ENCODE assay signal across 8 mouse cellular contexts in the genomic region with DNA sequence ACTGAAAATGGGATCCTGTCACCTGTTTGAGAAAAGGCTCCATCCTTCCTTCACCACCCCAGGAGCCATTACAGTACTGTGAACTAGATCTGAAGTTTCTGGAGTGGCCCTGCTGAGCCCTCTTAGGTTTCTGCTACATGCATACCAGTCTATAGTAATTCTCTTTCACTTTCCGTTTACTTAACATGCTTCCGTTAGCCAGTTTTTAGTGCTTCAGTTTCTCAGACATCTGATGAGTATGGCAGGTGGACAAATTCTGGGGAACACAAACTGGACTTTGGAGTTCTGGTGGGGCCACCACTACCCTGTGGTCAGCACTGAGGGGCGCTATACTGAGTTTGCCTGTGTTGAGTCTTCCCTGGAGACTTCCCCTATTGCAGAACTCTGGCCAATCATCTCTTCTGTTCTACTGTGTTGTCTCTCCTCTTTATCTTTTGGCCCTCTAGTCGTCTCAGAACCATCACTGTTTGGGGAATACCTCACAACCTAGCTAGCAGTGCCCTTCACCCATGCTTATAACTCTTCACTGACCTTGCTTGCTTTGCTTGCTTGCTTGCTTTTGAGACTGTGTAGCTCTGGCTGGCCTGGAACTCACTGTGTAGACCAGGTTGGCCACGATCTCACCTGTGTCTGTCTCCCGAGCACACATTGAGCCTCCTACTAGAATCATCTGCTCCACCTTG. TPM values are rescaled to one million over a fixed set of nuclear protein-coding genes. Genes with fewer than 3 reads are reported as not detected.
A peak's percentile ranks its signal among the peaks of the same experiment; 100 is the strongest.
DNase-seq lines count a peak whose midpoint lies in the region; ATAC-seq and TF ChIP-seq lines count a peak whose summit lies in the region.

No protein-coding gene starts in this region.

- peaks cover 22% of the 10 kb centered on the region for H3K36me3 ChIP-seq in kidney, postnatal 0 days (ENCODE audit: insufficient read depth, low read length)
- 0 out of 2 replicates have a peak, but pooled peaks cover 5% of the 10 kb centered on the region for H3K36me3 ChIP-seq in lung, postnatal 0 days (ENCODE audit: insufficient read depth, low read length)
- H3K36me3 ChIP-seq in stomach, embryonic 16.5 days (ENCODE audit: control insufficient read depth, insufficient read depth, low read length) = peaks cover 3% of the 10 kb centered on the region; the same call in 1 of the 2 replicates

- H3K27ac ChIP-seq in kidney, postnatal 0 days = peak overlapping the region; percentile 90
- H3K27ac ChIP-seq in lung, postnatal 0 days (ENCODE audit: low read length) = peak overlapping the region; percentile 96
- peak overlapping the region; percentile 86 for H3K27ac ChIP-seq in stomach, embryonic 16.5 days (ENCODE audit: low read length)

- no peaks in the 10 kb centered on the region for H3K27me3 ChIP-seq in kidney, postnatal 0 days (ENCODE audit: insufficient read depth, low read length)
- H3K27me3 ChIP-seq in lung, postnatal 0 days (replicated peaks; ENCODE audit: insufficient read depth, low read length) = no peaks in the 10 kb centered on the region
- H3K27me3 ChIP-seq in stomach, embryonic 16.5 days (ENCODE audit: control insufficient read depth, insufficient read depth, low read length) = no peaks in the 10 kb centered on the region

- H3K4me2 ChIP-seq in kidney, postnatal 0 days (ENCODE audit: low read length) = peak overlapping the region; percentile 93
- peak overlapping the region; percentile 62 for H3K4me2 ChIP-seq in lung, postnatal 0 days (replicated peaks; ENCODE audit: low read depth, low read length)
- H3K4me2 ChIP-seq in stomach, embryonic 16.5 days (ENCODE audit: low read depth, low read length) = peak overlapping the region; percentile 88

- 60% methylated on average over 6 of the region's 6 CpGs for WGBS in kidney, postnatal 0 days
- WGBS in lung, postnatal 0 days = 47% methylated on average over 6 of the region's 6 CpGs
- 48% methylated on average over 6 of the region's 6 CpGs for WGBS in stomach, embryonic 16.5 days

- H3K4me3 ChIP-seq in kidney, postnatal 0 days (replicated peaks; ENCODE audit: low read depth, low read length) = peak overlapping the region; percentile 61
- H3K4me3 ChIP-seq in lung, postnatal 0 days (ENCODE audit: low read depth, low read length) = peak overlapping the region; percentile 80
- H3K4me3 ChIP-seq in stomach, embryonic 16.5 days (replicated peaks; ENCODE audit: low read length) = peak overlapping the region; percentile 70

- TF ChIP-seq EP300 in lung, postnatal 0 days (IDR thresholded peaks at IDR 0.05) = no peak

- ATAC-seq in kidney, postnatal 0 days (replicated peaks; ENCODE audit: low FRiP score, low read depth) = no peak
- ATAC-seq in granulocyte monocyte progenitor cell, adult 5-6 weeks (replicated peaks; ENCODE audit: poor library complexity, severe bottlenecking) = peak; percentile 21; the same call in 1 of the 2 replicates
- ATAC-seq in lung, postnatal 0 days = peak; percentile 21
- no peak for ATAC-seq in stomach, embryonic 16.5 days (ENCODE audit: insufficient read depth, low FRiP score)

- no peaks in the 10 kb centered on the region for H3K9me3 ChIP-seq in kidney, postnatal 0 days (replicated peaks; ENCODE audit: low read length)
- no peaks in the 10 kb centered on the region for H3K9me3 ChIP-seq in lung, postnatal 0 days (ENCODE audit: low read length)
- no peaks in the 10 kb centered on the region for H3K9me3 ChIP-seq in stomach, embryonic 16.5 days (replicated peaks; ENCODE audit: control insufficient read depth, low read length)

- peaks cover 15% of the 10 kb centered on the region; the same call in 1 of the 2 replicates for H3K4me1 ChIP-seq in kidney, postnatal 0 days (replicated peaks; ENCODE audit: insufficient read depth, low read length)
- peaks cover 4% of the 10 kb centered on the region; the same call in 1 of the 2 replicates for H3K4me1 ChIP-seq in lung, postnatal 0 days (ENCODE audit: insufficient read depth, low read depth, low read length)
- H3K4me1 ChIP-seq in stomach, embryonic 16.5 days (ENCODE audit: control insufficient read depth, insufficient read depth, low read length) = peaks cover 10% of the 10 kb centered on the region

- peak; percentile 25; the same call in 1 of the 2 replicates for TF ChIP-seq CTCF in kidney, postnatal 0 days (IDR thresholded peaks at IDR 0.05; ENCODE audit: low read depth)
- peak; percentile 40 for TF ChIP-seq CTCF in lung, postnatal 0 days (IDR thresholded peaks at IDR 0.05)

- DNase-seq in kidney, postnatal 0 days (ENCODE audit: low spot score) = peak; percentile 47
- DNase-seq in kidney, postnatal 14 days = no peak
- peak; percentile 73 for DNase-seq in NIH3T3 (ENCODE audit: low read depth)
- peak; percentile 72 for DNase-seq in lung, postnatal 0 days (ENCODE audit: low spot score)
- no peak for DNase-seq in cerebellum, adult 11 months
- no peak for DNase-seq in testis, postnatal 14 days (ENCODE audit: low spot score)

- H3K9ac ChIP-seq in kidney, postnatal 0 days (ENCODE audit: low read depth, low read length) = peak overlapping the region; percentile 72
- peak overlapping the region; percentile 64 for H3K9ac ChIP-seq in lung, postnatal 0 days (replicated peaks; ENCODE audit: low read depth)
- H3K9ac ChIP-seq in stomach, embryonic 16.5 days (ENCODE audit: low read length) = peak overlapping the region; percentile 86

RNA-seq across cellular contexts. Expression of a gene that starts 0.9 kb away (rescaled TPM):
- polyA plus RNA-seq in kidney, postnatal 0 days (2015; fragmentation: Nextera tagmentation; extraction: Ambion mirVana) = 82.7 and 93.3 TPM in 2 replicates
- total RNA-seq in granulocyte monocyte progenitor cell, adult 5-6 weeks (2014; fragmentation: Nextera tagmentation) = 56.5 and 61.6 TPM in 2 replicates
- 73.3 and 89.1 TPM in 2 replicates for total RNA-seq in granulocyte monocyte progenitor cell, adult 5-6 weeks (2017)
- 98.0 and 99.7 TPM in 2 replicates for polyA plus RNA-seq in lung, postnatal 0 days (2015; fragmentation: Nextera tagmentation; extraction: Ambion mirVana)
- 113 and 124 TPM in 2 replicates for polyA plus RNA-seq in stomach, embryonic 16.5 days (2015; fragmentation: Nextera tagmentation; extraction: Ambion mirVana)

RNA-seq across cellular contexts. Expression of a gene that starts 14.3 kb away (rescaled TPM):
- polyA plus RNA-seq in kidney, postnatal 0 days (2015; fragmentation: Nextera tagmentation; extraction: Ambion mirVana) = 111 and 121 TPM in 2 replicates
- total RNA-seq in granulocyte monocyte progenitor cell, adult 5-6 weeks (2014; fragmentation: Nextera tagmentation) = not detected in 2 replicates
- not detected in 2 replicates for total RNA-seq in granulocyte monocyte progenitor cell, adult 5-6 weeks (2017)
- polyA plus RNA-seq in lung, postnatal 0 days (2015; fragmentation: Nextera tagmentation; extraction: Ambion mirVana) = 28.8 and 29.8 TPM in 2 replicates
- 5.4 and 78.0 TPM in 2 replicates for polyA plus RNA-seq in stomach, embryonic 16.5 days (2015; fragmentation: Nextera tagmentation; extraction: Ambion mirVana)

RNA-seq across cellular contexts. Expression of a gene that starts 27.0 kb away (rescaled TPM):
- 22.8 and 23.0 TPM in 2 replicates for polyA plus RNA-seq in kidney, postnatal 0 days (2015; fragmentation: Nextera tagmentation; extraction: Ambion mirVana)
- total RNA-seq in granulocyte monocyte progenitor cell, adult 5-6 weeks (2014; fragmentation: Nextera tagmentation) = 4.7 and 6.4 TPM in 2 replicates
- total RNA-seq in granulocyte monocyte progenitor cell, adult 5-6 weeks (2017) = 6.5 TPM in 2 replicates
- polyA plus RNA-seq in lung, postnatal 0 days (2015; fragmentation: Nextera tagmentation; extraction: Ambion mirVana) = 18.3 and 19.0 TPM in 2 replicates
- polyA plus RNA-seq in stomach, embryonic 16.5 days (2015; fragmentation: Nextera tagmentation; extraction: Ambion mirVana) = 24.9 and 25.3 TPM in 2 replicates

RNA-seq across cellular contexts. Expression of a gene that starts 48.6 kb away (rescaled TPM):
- polyA plus RNA-seq in kidney, postnatal 0 days (2015; fragmentation: Nextera tagmentation; extraction: Ambion mirVana) = 7.8 and 8.7 TPM in 2 replicates
- total RNA-seq in granulocyte monocyte progenitor cell, adult 5-6 weeks (2014; fragmentation: Nextera tagmentation) = 0.73 and 2.3 TPM in 2 replicates
- 0.26 TPM in 1 of 2 replicates, not detected in the other for total RNA-seq in granulocyte monocyte progenitor cell, adult 5-6 weeks (2017)
- 5.9 and 8.2 TPM in 2 replicates for polyA plus RNA-seq in lung, postnatal 0 days (2015; fragmentation: Nextera tagmentation; extraction: Ambion mirVana)
- 9.6 and 10.1 TPM in 2 replicates for polyA plus RNA-seq in stomach, embryonic 16.5 days (2015; fragmentation: Nextera tagmentation; extraction: Ambion mirVana)

Comparison
In these comparisons a context has a peak if more than half of its experiments do, and no peak if none do; other contexts are left out.
1. DNase-seq: peak in kidney, postnatal 0 days (single experiment), NIH3T3 (single experiment) and lung, postnatal 0 days (single experiment); none in kidney, postnatal 14 days (single experiment), cerebellum, adult 11 months (single experiment) and testis, postnatal 14 days (single experiment).
2. ATAC-seq: peak in granulocyte monocyte progenitor cell, adult 5-6 weeks (single experiment) and lung, postnatal 0 days (single experiment); none in kidney, postnatal 0 days (single experiment) and stomach, embryonic 16.5 days (single experiment).
3. Peak in every context shown above with its lines, with median percentiles within 50 percentile points of each other: H3K27ac ChIP-seq, H3K4me2 ChIP-seq, H3K4me3 ChIP-seq and H3K9ac ChIP-seq.